In the genomic region with DNA sequence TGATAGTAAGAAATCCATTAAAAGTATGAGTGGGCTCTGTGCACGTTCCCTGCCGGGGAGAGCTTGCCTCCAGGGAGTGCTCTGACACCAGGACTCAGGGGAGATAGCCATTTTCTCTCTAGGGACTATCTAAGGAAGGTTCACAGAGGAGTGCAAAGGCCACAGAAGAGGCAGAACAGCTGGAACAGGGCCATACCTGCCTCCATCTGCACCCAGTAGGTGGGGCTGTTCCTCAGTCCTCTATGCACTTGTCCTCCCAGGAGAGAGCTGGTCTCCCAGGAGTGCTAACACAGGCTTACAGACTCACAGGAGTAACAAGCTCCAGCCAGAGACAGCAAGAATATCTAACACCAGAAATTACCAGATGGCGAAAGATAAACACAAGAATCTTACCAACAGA, we compare ENCODE assay signal across 9 mouse cellular contexts.
DNase-seq lines count a peak whose midpoint lies in the region; ATAC-seq and TF ChIP-seq lines count a peak whose summit lies in the region.
"Had no signal": no experiment of that assay in that cellular context is flagged by ENCODE, and none has a peak within 500 bp of the region (broad histone marks: within the 10 kb centered on the region; RNA-seq: fewer than 3 reads in every experiment).

No protein-coding gene starts in this region.

- WGBS in heart, embryonic 11.5 days (ENCODE audit: insufficient replicate concordance): 54% methylated on average over 3 of the region's 3 CpGs
- WGBS in lung, postnatal 0 days: 56% methylated on average over 3 of the region's 3 CpGs
- WGBS in hindbrain, embryonic 14.5 days: 66% methylated on average over 3 of the region's 3 CpGs

- no peak overlapping the region for H3K4me2 ChIP-seq in heart, embryonic 11.5 days
- H3K4me2 ChIP-seq in lung, postnatal 0 days (replicated peaks; ENCODE audit: low read depth, low read length): no peak overlapping the region
- H3K4me2 ChIP-seq in hindbrain, embryonic 14.5 days (replicated peaks): no peak overlapping the region
- H3K4me2 ChIP-seq: limb, embryonic 12.5 days had no signal

- no peak overlapping the region for H3K27ac ChIP-seq in heart, embryonic 11.5 days (ENCODE audit: low read depth, low read length)
- H3K27ac ChIP-seq in lung, postnatal 0 days (ENCODE audit: low read length): no peak overlapping the region
- no peak overlapping the region for H3K27ac ChIP-seq in hindbrain, embryonic 14.5 days
- H3K27ac ChIP-seq: limb, embryonic 12.5 days had no signal

- no peak overlapping the region for H3K4me3 ChIP-seq in heart, embryonic 11.5 days (ENCODE audit: low read depth, low read length)
- H3K4me3 ChIP-seq in E14TG2a.4 (replicated peaks; ENCODE audit: low read length): no peak overlapping the region
- no peak overlapping the region for H3K4me3 ChIP-seq in lung, postnatal 0 days (ENCODE audit: low read depth, low read length)
- H3K4me3 ChIP-seq in hindbrain, embryonic 14.5 days (replicated peaks; ENCODE audit: low read length): no peak overlapping the region
- H3K4me3 ChIP-seq: limb, embryonic 12.5 days had no signal

- no peaks in the 10 kb centered on the region for H3K27me3 ChIP-seq in heart, embryonic 11.5 days (ENCODE audit: control insufficient read depth, insufficient read depth, low read length)
- H3K27me3 ChIP-seq in E14TG2a.4 (ENCODE audit: insufficient read depth, low read length): no peaks in the 10 kb centered on the region
- H3K27me3 ChIP-seq in lung, postnatal 0 days (replicated peaks; ENCODE audit: insufficient read depth, low read length): no peaks in the 10 kb centered on the region
- H3K27me3 ChIP-seq in hindbrain, embryonic 14.5 days (ENCODE audit: control insufficient read depth, insufficient read depth, low read length): no peaks in the 10 kb centered on the region
- H3K27me3 ChIP-seq: limb, embryonic 12.5 days had no signal

- H3K4me1 ChIP-seq in heart, embryonic 11.5 days (ENCODE audit: control insufficient read depth, insufficient read depth, low read length): no peaks in the 10 kb centered on the region
- H3K4me1 ChIP-seq in E14TG2a.4 (replicated peaks; ENCODE audit: low read depth, low read length): no peaks in the 10 kb centered on the region
- H3K4me1 ChIP-seq in lung, postnatal 0 days (ENCODE audit: insufficient read depth, low read depth, low read length): no peaks in the 10 kb centered on the region
- no peaks in the 10 kb centered on the region for H3K4me1 ChIP-seq in hindbrain, embryonic 14.5 days (replicated peaks; ENCODE audit: control insufficient read depth, insufficient read depth, low read length)
- H3K4me1 ChIP-seq: limb, embryonic 12.5 days had no signal

- peak; percentile 12; the same call in 1 of the 2 replicates for TF ChIP-seq CTCF in E14TG2a.4 (conservative IDR thresholded peaks at IDR 0.05; ENCODE audit: low read length)
- peak; percentile 54 for TF ChIP-seq CTCF in lung, postnatal 0 days (IDR thresholded peaks at IDR 0.05)

- TF ChIP-seq EP300 in lung, postnatal 0 days (IDR thresholded peaks at IDR 0.05): no peak

- H3K36me3 ChIP-seq in heart, embryonic 11.5 days (ENCODE audit: control insufficient read depth, insufficient read depth, low read length): no peaks in the 10 kb centered on the region
- no peaks in the 10 kb centered on the region for H3K36me3 ChIP-seq in E14TG2a.4 (ENCODE audit: insufficient read depth, low read length)
- no peaks in the 10 kb centered on the region for H3K36me3 ChIP-seq in lung, postnatal 0 days (ENCODE audit: insufficient read depth, low read length)
- no peaks in the 10 kb centered on the region for H3K36me3 ChIP-seq in hindbrain, embryonic 14.5 days (replicated peaks; ENCODE audit: control insufficient read depth, insufficient read depth)
- H3K36me3 ChIP-seq: limb, embryonic 12.5 days had no signal

- no peak overlapping the region for H3K9ac ChIP-seq in heart, embryonic 11.5 days (ENCODE audit: low read depth, low read length)
- H3K9ac ChIP-seq in lung, postnatal 0 days (replicated peaks; ENCODE audit: low read depth): no peak overlapping the region
- H3K9ac ChIP-seq in hindbrain, embryonic 14.5 days: no peak overlapping the region
- H3K9ac ChIP-seq: limb, embryonic 12.5 days had no signal

- DNase-seq in heart, adult 11 months: peak; percentile 95
- DNase-seq in cerebellum, adult 9-10 months: peak; percentile 14
- no peak for DNase-seq in lung, postnatal 0 days (ENCODE audit: low spot score)
- DNase-seq in thymus, postnatal 14 days: peak; percentile 44
- no peak for DNase-seq in hindbrain, embryonic 14.5 days (ENCODE audit: low spot score)

- no peaks in the 10 kb centered on the region for H3K9me3 ChIP-seq in heart, embryonic 11.5 days (replicated peaks; ENCODE audit: control insufficient read depth, low read length)
- H3K9me3 ChIP-seq in E14TG2a.4 (ENCODE audit: low read length): no peaks in the 10 kb centered on the region
- no peaks in the 10 kb centered on the region for H3K9me3 ChIP-seq in lung, postnatal 0 days (ENCODE audit: low read length)
- no peaks in the 10 kb centered on the region for H3K9me3 ChIP-seq in hindbrain, embryonic 14.5 days (ENCODE audit: control insufficient read depth, low read length)
- H3K9me3 ChIP-seq: limb, embryonic 12.5 days had no signal

- no peak for ATAC-seq in heart, embryonic 11.5 days (replicated peaks; ENCODE audit: insufficient number of reproducible peaks, low FRiP score, low TSS enrichment)
- peak; percentile 69 to 81 for ATAC-seq in hematopoietic stem cell, adult 5-6 weeks (replicated peaks in 1 of 2; ENCODE audit: insufficient read depth in 1 of 2, low FRiP score in 2 of 2, low TSS enrichment in 1 of 2, low read depth in 1 of 2, poor library complexity in 2 of 2, severe bottlenecking in 2 of 2)
- no peak for ATAC-seq in lung, postnatal 0 days
- ATAC-seq in hindbrain, embryonic 14.5 days (ENCODE audit: low FRiP score): no peak

Comparison
In these comparisons a context has a peak if more than half of its experiments do, and no peak if none do; other contexts are left out.
1. DNase-seq: peak in heart, adult 11 months (single experiment), cerebellum, adult 9-10 months (single experiment) and thymus, postnatal 14 days (single experiment); none in lung, postnatal 0 days (single experiment) and hindbrain, embryonic 14.5 days (single experiment).
2. ATAC-seq: peak in hematopoietic stem cell, adult 5-6 weeks (2 of 2); none in heart, embryonic 11.5 days (single experiment), lung, postnatal 0 days (single experiment) and hindbrain, embryonic 14.5 days (single experiment).